Mouse (Mus musculus) megakaryocyte, adult 5-6 weeks (primary cell): ENCODE results near the gene Scgb1c1. TPM values are rescaled to one million over a fixed set of nuclear protein-coding genes. Genes with fewer than 3 reads are reported as not detected.
A peak's percentile ranks its signal among the peaks of the same experiment; 100 is the strongest.

Experiments
- ATAC-seq: 2 replicates; pipeline ENCODE4 v1.8.0; 2016; ENCODE audit warnings: mild to moderate bottlenecking, inconsistent platforms; ENCODE audit not compliant: poor library complexity, severe bottlenecking
- total RNA-seq, 2 experiments: library from RNA; stranded (forward) in 1 of 2; stranded (reverse) in 1 of 2; fragments of 153-499, 151-499 nt in 1 of 2; fragments of 221-1000, 200-1000 nt in 1 of 2; gene quantifications; 2 replicates each; pipeline versions ENCODE4 v1.2.3 to v1.2.4; 2015 to 2017

Gene Scgb1c1
- total RNA-seq, 2 experiments from 2014 or later: not detected

- no peak for ATAC-seq
Observed at GRCm38 (mm10) chr7:140840750-140841735, 4.3 kb upstream of the Scgb1c1 start.

GRCm38 (mm10) chr7:140843806-140844205 is 1.5 kb upstream of the Scgb1c1 start:
- no peak for ATAC-seq

DNA sequence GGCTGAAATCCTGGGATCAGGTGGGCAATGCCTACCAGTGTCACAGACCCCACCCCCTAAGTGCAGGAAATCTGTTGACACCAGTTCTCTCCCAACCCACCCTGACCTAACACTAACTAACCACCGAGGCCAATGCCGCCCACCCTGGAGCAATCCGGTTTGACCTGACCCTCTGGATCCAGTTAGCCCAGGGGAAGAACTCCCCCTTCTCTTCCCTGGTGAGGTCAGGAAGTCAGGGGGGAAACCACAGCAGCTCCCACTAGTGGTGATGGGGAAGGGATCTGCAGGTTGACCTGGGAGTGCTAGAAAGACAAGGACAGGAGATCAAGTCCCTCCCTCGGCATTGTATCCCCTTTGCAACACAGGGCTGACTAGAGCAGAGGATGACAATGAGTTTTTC is 336 bp downstream of the Scgb1c1 start:
- ATAC-seq: no peak

DNA sequence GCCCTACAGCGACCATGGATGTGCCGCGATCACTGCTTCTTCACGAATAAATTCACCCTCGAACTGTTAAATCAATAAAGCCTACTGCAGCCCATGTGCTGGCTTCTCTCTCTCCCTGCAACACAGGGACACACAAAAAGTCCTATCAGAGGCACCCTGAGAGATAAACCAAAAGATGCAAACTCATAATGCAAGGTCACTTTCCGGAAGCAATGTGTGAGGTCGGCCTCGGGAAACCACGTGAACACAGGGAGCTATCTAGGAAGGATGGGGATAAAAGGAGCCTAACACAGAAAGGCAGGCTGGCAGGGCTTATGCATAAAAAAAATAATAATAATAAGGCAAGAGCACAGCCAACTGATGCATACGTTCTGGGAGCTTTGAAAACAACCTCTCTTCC is 1.3 kb downstream of the Scgb1c1 start:
- no peak for ATAC-seq

DNA sequence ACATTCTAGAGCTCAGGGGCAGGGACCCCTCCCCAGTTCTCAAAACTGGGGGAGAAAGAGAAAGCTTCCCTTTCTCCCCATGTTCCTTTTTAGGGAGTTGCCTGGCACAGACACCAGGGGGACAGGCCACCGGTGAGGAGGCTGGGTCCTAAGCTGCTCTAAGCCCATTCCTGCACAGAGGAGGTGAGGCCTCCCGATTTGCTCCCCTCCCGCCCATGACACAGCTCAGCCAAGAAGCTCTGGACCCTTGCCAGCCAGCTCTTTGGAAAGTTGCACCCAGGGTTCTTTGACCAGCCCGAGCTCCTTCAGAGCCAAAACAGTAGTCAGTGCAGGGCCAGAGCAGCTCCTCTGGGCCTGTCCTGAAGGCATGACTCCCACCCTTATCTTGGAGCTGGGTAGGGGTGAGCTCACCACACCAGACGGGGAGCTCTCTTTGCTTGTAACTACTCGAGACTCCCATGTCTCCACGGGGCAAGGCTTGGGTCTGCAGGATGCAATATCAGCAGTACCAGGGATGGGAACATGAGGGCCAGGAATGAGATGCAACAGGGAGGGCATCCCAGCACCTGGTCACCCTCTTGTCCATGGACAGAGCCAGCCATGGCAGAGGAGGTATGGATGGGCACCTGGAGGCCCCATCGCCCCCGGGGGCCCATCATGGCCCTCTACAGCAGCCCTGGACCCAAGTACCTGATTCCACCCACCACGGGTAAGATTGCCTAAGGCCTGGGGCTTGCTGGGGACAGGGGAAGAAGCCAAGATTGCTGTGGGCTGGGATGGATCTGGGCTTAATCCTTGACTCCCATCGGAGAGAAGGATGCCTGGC is 2.6 kb downstream of the Scgb1c1 start, which contains the start of gene Odf3:
Odf3 (plus strand) TSS at position 51 of the 826 bp plus-strand sequence.
- no peak for ATAC-seq

GRCm38 (mm10) chr7:140848591-140848990 is 3.2 kb downstream of the Scgb1c1 start:
- ATAC-seq: no peak

DNA sequence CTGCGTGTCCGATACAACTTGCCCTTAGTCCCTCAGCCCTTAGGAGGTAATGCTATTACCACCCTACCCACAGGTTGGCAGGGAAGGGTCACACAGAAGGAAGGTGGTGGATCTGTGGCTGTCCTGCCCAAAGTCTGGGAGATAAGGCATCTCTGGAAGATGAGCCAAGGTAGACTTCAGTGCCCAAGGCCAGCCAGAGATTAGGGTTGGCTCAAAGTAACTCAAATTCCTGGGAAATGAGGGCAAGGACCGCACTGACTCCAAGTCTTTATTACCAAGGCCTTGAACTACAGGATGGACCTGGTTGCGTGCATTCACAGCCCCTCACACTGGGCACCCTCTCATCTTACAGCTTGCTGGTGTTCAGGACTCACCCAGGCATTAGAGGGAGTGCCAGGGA is 6.6 kb downstream of the Scgb1c1 start:
- no peak for ATAC-seq

- ATAC-seq: no peak
Observed at GRCm38 (mm10) chr7:140853386-140853785, 8.0 kb downstream of the Scgb1c1 start.

DNA sequence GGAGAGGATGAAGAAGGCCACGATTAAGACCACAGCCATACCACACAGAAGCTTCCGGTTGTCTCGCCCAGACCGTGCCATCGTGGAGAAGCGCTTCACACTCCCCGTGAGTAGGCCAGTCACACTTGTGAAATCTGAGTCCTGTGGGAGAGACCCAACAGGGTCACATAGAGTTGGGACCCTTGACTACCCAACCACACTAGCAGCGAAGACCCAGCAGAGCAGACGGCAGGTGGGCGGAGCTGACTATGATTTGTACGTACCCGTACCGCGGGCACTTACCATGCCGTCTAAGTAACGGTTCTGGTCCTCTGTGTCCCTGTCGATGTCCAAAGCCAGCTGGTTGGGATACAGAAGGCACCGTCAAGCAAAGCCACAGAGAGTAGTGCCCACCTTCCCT is 9.1 kb downstream of the Scgb1c1 start:
- ATAC-seq: no peak

- ATAC-seq: no peak
Observed at GRCm38 (mm10) chr7:140855181-140855580, 9.8 kb downstream of the Scgb1c1 start.

DNA sequence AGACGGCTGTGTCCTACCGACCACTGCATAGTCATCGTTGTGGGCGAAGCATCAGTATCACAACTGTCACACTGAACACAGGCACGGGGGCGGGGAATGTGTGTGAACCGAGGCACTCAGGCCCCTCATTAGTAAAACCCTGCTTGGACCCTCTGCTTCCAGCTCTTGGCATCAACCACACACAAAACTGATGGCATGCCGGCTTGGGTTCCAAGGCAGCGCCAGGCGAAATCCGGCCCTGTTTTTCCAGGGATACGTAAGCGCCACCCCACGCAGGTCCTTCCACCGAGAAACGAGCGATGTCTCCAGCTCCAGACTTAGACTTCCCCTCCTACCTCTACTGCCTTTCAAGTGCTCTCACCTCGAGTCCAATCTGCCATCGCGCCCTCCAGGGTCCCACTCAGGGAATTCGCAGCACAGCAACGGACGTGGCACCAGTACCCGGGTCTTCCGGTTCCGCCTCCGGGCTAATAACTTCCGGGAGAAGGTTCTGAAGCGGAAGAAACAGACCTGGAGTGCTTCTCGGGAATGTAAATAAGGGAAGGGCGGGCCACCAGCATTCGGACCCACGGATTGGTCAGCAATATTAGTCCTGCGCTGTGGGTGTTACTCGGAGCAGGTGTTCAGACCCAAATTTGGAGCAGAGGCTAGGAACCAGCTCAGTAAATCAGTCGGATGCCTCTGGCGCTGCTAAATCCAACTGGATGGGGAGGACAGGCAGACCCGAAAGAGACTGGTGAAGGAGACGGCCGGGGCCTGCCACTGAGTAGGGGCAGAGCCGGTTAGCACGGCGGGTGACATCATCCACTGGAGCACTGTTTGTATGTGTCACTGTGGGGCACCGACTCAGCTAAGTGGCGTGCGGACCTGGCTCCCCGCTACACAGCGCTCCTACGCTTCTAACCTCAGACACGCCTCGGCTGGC is 10.8 kb downstream of the Scgb1c1 start, which contains the start of gene Gm45785:
Gm45785 (minus strand) TSS at position 472 of the 925 bp plus-strand sequence.
- peak; percentile 62 for ATAC-seq

GRCm38 (mm10) chr7:140856785-140857549 is 11.6 kb downstream of the Scgb1c1 start, which contains the start of gene Ric8a:
TSS of gene Ric8a (plus strand) at chr7:140856957.
- ATAC-seq: peak; percentile 77

DNA sequence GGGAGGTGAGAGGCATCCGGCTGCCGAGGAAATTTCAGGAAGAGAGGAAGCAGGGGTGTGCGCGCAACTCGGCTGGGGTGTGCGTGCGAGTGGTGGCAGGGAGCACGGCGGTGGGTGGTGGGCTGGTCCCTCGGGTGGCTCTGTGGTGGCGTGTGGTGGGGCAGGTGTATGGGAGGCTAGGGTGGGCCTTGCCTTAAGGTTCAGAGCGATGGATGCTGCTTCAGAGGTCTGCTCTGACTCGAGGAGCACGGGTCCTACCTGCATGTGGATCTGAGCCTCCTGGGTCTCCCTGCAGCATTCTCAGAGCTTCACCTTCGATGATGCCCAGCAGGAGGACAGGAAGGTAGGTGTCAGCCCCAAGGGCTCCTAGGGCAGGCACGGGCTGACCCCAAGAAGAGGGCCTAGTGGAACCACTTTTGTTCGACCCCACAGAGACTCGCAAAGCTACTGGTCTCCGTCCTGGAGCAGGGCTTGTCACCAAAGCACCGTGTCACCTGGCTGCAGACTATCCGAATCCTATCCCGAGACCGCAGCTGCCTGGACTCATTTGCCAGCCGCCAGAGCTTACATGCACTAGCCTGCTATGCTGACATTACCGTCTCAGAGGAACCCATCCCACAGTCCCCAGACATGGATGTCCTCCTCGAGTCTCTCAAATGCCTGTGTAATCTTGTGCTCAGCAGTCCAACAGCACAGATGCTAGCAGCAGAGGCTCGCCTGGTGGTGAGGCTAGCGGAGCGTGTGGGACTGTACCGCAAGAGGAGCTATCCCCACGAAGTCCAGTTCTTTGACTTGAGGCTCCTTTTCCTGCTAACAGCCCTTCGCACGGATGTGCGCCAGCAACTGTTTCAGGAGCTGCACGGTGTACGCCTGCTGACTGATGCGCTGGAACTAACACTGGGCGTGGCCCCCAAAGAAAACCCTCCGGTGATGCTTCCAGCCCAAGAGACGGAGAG is 12.5 kb downstream of the Scgb1c1 start, which contains the start of gene Bet1l:
Bet1l (minus strand) TSS at position 28 of the 956 bp plus-strand sequence.
- ATAC-seq: no peak; the same call in 1 of the 2 replicates

DNA sequence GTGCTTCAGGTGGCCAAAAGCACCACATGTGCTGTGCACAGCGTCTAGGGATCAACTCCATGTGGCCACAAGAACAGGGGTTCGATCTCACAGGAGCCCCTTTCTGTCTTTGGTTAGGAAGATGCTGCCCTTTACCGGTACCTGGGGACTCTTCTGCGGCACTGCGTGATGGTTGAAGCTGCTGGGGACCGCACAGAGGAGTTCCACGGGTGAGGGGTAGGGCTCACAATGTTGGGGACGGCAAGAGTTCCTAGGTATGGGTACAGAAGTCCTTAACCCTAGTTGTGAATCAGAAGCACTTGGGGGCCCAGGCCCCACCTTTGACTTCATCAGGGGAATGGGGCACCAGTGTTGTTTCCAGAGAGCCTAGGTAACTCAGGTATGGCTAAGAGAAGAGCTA is 13.4 kb downstream of the Scgb1c1 start:
- no peak for ATAC-seq

GRCm38 (mm10) chr7:140859997-140860396 is 14.7 kb downstream of the Scgb1c1 start:
- ATAC-seq: no peak

DNA sequence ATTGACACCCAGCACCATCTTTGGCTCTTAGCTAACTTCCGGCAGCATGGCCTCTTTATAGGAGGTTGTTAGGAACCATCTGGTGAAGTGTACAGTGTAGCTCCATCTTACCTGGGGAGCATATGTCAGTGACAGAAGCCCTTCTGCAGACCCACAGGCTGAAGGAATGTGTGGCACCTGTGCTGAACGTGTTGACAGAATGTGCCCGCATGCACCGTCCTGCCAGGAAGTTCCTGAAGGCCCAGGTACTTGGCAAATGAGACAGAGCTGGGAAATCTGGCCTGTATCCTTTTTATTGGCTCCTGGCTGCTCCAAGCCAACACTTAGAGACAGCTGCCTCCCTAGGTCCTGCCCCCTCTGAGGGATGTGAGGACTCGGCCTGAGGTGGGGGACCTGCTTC is 15.4 kb downstream of the Scgb1c1 start:
- no peak for ATAC-seq

GRCm38 (mm10) chr7:140864761-140865160 is 19.4 kb downstream of the Scgb1c1 start:
- no peak for ATAC-seq

DNA sequence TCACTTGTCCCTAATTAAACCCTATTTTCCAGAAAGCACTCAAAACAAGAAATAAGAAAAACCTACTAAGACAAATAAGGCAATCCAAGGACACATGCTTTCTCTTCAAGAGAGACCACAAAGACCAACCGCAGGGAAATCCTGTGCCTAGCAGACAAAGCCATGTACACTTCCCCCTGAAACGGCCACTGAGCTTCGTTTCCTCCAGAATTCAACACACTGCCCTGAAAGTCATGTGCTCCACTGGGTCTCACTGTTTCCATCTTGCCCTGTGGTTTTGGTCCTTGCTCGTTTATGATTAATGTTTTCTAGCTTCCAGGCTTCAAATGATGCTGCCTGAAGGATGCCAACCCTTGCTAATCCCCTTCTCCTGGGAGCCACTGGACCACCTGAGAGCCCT is 28.9 kb downstream of the Scgb1c1 start:
- peak; percentile 74 for ATAC-seq
